Mouse (Mus musculus) brain, embryonic 14.5 days (tissue): ENCODE results near the gene Klf4.

Experiments
- CTCF ChIP-seq: fragments of 200-500 bp; IDR thresholded peaks from 2 replicates; pipeline ENCODE4 v1.5.1; 2012; ENCODE audit warnings: inconsistent platforms, mild to moderate bottlenecking, moderate library complexity, borderline replicate concordance; ENCODE audit not compliant: insufficient read depth, insufficient read length; ENCODE audit errors: extremely low read depth
- POLR2A ChIP-seq: fragments of 200-500 bp; IDR thresholded peaks from 2 replicates; pipeline ENCODE4 v1.6.1; 2012; ENCODE audit warnings: mild to moderate bottlenecking, inconsistent platforms, borderline replicate concordance; ENCODE audit not compliant: poor library complexity, insufficient read depth, insufficient read length, severe bottlenecking; ENCODE audit errors: extremely low read depth

- peak; percentile 82 for TF ChIP-seq CTCF
- TF ChIP-seq POLR2A: peak; percentile 62; the same call in 1 of the 2 replicates
These were observed 17.5 kb downstream of the Klf4 start for GRCm38 (mm10) chr4:55514733-55515176.
